Mouse (Mus musculus) layer of hippocampus, postnatal 36 days (tissue): ENCODE data around the gene Sbk3. TPM values are rescaled to one million over a fixed set of nuclear protein-coding genes. Genes with fewer than 3 reads are reported as not detected.

Experiments used
- total RNA-seq, 2 experiments: library from RNA; stranded (reverse); gene quantifications; 2 replicates each; pipeline ENCODE4 v1.2.3; 2021

The Sbk3 gene
- total RNA-seq, 2 experiments from 2014 or later: 0.70 to 1.4 TPM

Other genes starting within 250 kb of the Sbk3 start
- gene Tmem150b, start 245.9 kb downstream of the Sbk3 start, total RNA-seq: under 1 TPM; 0.18 to 0.20 TPM
- 10 to 100 TPM; 35.3 to 38.7 TPM for gene Kmt5c, start 231.1 kb downstream of the Sbk3 start, total RNA-seq
- 1 to 10 TPM; 3.3 to 6.2 TPM for gene Cox6b2, start 218.1 kb downstream of the Sbk3 start, total RNA-seq
- not detected for gene Fam71e2, start 199.9 kb downstream of the Sbk3 start, total RNA-seq
- under 1 TPM in 1 of 2 experiments, not detected in 1; 0.47 TPM for gene Il11, start 188.3 kb downstream of the Sbk3 start, total RNA-seq
- not detected for gene Tmem190, start 188.2 kb downstream of the Sbk3 start, total RNA-seq
- 1 to 10 TPM; 1.4 to 2.0 TPM for gene Tmem238, start 181.5 kb downstream of the Sbk3 start, total RNA-seq
- gene Rpl28, start 178.3 kb downstream of the Sbk3 start, total RNA-seq: 100 to 1,000 TPM; 454 to 487 TPM
- gene Ube2s, start 158.6 kb downstream of the Sbk3 start, total RNA-seq: 100 to 1,000 TPM; 103 to 109 TPM
- gene Shisa7, start 126.5 kb downstream of the Sbk3 start, total RNA-seq: 100 to 1,000 TPM; 176 to 202 TPM
- gene Isoc2b, start 100.9 kb downstream of the Sbk3 start, total RNA-seq: 1 to 10 TPM; 4.0 to 7.8 TPM
- gene Isoc2a, start 94.0 kb downstream of the Sbk3 start, total RNA-seq: 10 to 100 TPM; 11.4 to 13.6 TPM
- under 1 TPM; 0.51 to 0.62 TPM for gene Gm36210, start 64.7 kb downstream of the Sbk3 start, total RNA-seq
- gene Zfp628, start 56.0 kb downstream of the Sbk3 start, total RNA-seq: 10 to 100 TPM; 12.7 to 13.2 TPM
- 100 to 1,000 TPM; 119 to 120 TPM for gene Nat14, start 49.1 kb downstream of the Sbk3 start, total RNA-seq
- gene Ssc5d, start 45.4 kb downstream of the Sbk3 start, total RNA-seq: 1 to 10 TPM; 2.9 to 3.8 TPM
- gene Sbk2, start 6.8 kb downstream of the Sbk3 start, total RNA-seq: under 1 TPM; 0.27 to 0.30 TPM
- 10 to 100 TPM; 31.6 to 35.9 TPM for gene Zfp579, start 25.0 kb upstream of the Sbk3 start, total RNA-seq
- 1 to 10 TPM; 6.5 to 8.1 TPM for gene Zfp524, start 43.2 kb upstream of the Sbk3 start, total RNA-seq
- 10 to 100 TPM; 19.6 to 25.1 TPM for gene Fiz1, start 43.5 kb upstream of the Sbk3 start, total RNA-seq
- not detected for gene Gm44973, start 44.3 kb upstream of the Sbk3 start, total RNA-seq
- 10 to 100 TPM; 33.5 to 39.7 TPM for gene Zfp865, start 49.2 kb upstream of the Sbk3 start, total RNA-seq
- 10 to 100 TPM; 56.9 to 61.9 TPM for gene Ccdc106, start 49.4 kb upstream of the Sbk3 start, total RNA-seq
- not detected for gene 4632433K11Rik, start 63.0 kb upstream of the Sbk3 start, total RNA-seq
- 1 to 10 TPM; 5.1 to 5.4 TPM for gene Zfp784, start 67.3 kb upstream of the Sbk3 start, total RNA-seq
- 10 to 100 TPM; 34.5 to 35.2 TPM for gene Zfp580, start 80.4 kb upstream of the Sbk3 start, total RNA-seq
- 100 to 1,000 TPM; 183 to 184 TPM for gene U2af2, start 91.0 kb upstream of the Sbk3 start, total RNA-seq
- 100 to 1,000 TPM; 523 to 530 TPM for gene Epn1, start 109.1 kb upstream of the Sbk3 start, total RNA-seq
- gene Rfpl4, start 145.8 kb upstream of the Sbk3 start, total RNA-seq: not detected
- gene Rasl2-9, start 154.8 kb upstream of the Sbk3 start, total RNA-seq: not detected
- not detected for gene Vmn1r55, start 178.5 kb upstream of the Sbk3 start, total RNA-seq
- gene Vmn1r56, start 225.6 kb upstream of the Sbk3 start, total RNA-seq: not detected
- gene Vmn1r57, start 247.3 kb upstream of the Sbk3 start, total RNA-seq: not detected